Mouse (Mus musculus): ENCODE data around the gene Syngap1.

- no peak for TF ChIP-seq POLR2A (IDR thresholded peaks at IDR 0.05; ENCODE audit: control insufficient read depth, extremely low read depth, insufficient read depth, low read length, poor library complexity)
- TF ChIP-seq CTCF (IDR thresholded peaks at IDR 0.05; ENCODE audit: borderline replicate concordance, control insufficient read depth, extremely low read depth, insufficient read depth, low read length, poor library complexity): no peak
These were observed 77.6 kb downstream of the Syngap1 start for GRCm38 (mm10) chr17:27018555-27019196.
